Mouse (Mus musculus): Measurements from ENCODE around the gene Ptma. TPM values are rescaled to one million over a fixed set of nuclear protein-coding genes. Genes with fewer than 3 reads are reported as not detected.
"Not testable (repeated sequence)": the region's sequence is repeated elsewhere in the genome, so short reads cannot be mapped to it uniquely, and the experiment has no call there.

Gene Ptma
- polyA plus RNA-seq, 2 experiments = 2,429 to 3,055 TPM

- Histone ChIP-seq H3K4me2 (replicated peaks; ENCODE audit: low read depth, low read length, severe bottlenecking) (no peak overlapping the region), H3K9ac (ENCODE audit: low read depth, low read length, severe bottlenecking) (no peak overlapping the region), H3K4me1 (ENCODE audit: control insufficient read depth, insufficient read depth, low read length) (peaks cover 5% of the 10 kb centered on the region; the same call in 1 of the 2 replicates), H3K27ac (replicated peaks; ENCODE audit: low read depth, low read length) (peak overlapping the region; percentile 41), H3K9me3 (ENCODE audit: control insufficient read depth, low read length) (no peaks in the 10 kb centered on the region), H3K27me3 (ENCODE audit: control insufficient read depth, insufficient read depth, low read length) (no peaks in the 10 kb centered on the region), H3K4me3 (replicated peaks; ENCODE audit: low read length) (no peak overlapping the region), H3K36me3 (ENCODE audit: control insufficient read depth, insufficient read depth, low read length) (no peaks in the 10 kb centered on the region)
- no peak for DNase-seq (ENCODE audit: low spot score)
- WGBS = 47% methylated on average over 7 of the region's 7 CpGs
- TF ChIP-seq POLR2A (IDR thresholded peaks at IDR 0.05; ENCODE audit: borderline replicate concordance, extremely low read depth, insufficient read depth, insufficient read length) = no peak
- no peak for ATAC-seq (ENCODE audit: low FRiP score, low read depth)
Measured at GRCm38 (mm10) chr1:86481468-86481867, 45.1 kb upstream of the Ptma start.

GRCm38 (mm10) chr1:86482288-86482687 is 44.2 kb upstream of the Ptma start:
- 81% methylated on average over 11 of the region's 11 CpGs for WGBS
- no peaks in the 10 kb centered on the region for H3K9me3 ChIP-seq (ENCODE audit: control insufficient read depth, low read length)
- no peak for TF ChIP-seq POLR2A (IDR thresholded peaks at IDR 0.05; ENCODE audit: borderline replicate concordance, extremely low read depth, insufficient read depth, insufficient read length)
- no peaks in the 10 kb centered on the region for H3K36me3 ChIP-seq (ENCODE audit: control insufficient read depth, insufficient read depth, low read length)
- DNase-seq (ENCODE audit: low spot score) (no peak), ATAC-seq (ENCODE audit: low FRiP score, low read depth) (no peak)
- H3K27me3 ChIP-seq (ENCODE audit: control insufficient read depth, insufficient read depth, low read length) = no peaks in the 10 kb centered on the region
- peaks cover 5% of the 10 kb centered on the region; the same call in 1 of the 2 replicates for H3K4me1 ChIP-seq (ENCODE audit: control insufficient read depth, insufficient read depth, low read length)
- H3K27ac ChIP-seq (replicated peaks; ENCODE audit: low read depth, low read length) = peak overlapping the region; percentile 52
- H3K4me3 ChIP-seq (replicated peaks; ENCODE audit: low read length) = no peak overlapping the region
- no peak overlapping the region for H3K9ac ChIP-seq (ENCODE audit: low read depth, low read length, severe bottlenecking)
- no peak overlapping the region for H3K4me2 ChIP-seq (replicated peaks; ENCODE audit: low read depth, low read length, severe bottlenecking)

GRCm38 (mm10) chr1:86482761-86483160 is 43.8 kb upstream of the Ptma start:
- no peaks in the 10 kb centered on the region for H3K36me3 ChIP-seq (ENCODE audit: control insufficient read depth, insufficient read depth, low read length)
- DNase-seq (ENCODE audit: low spot score) = peak; percentile 64
- H3K4me3 ChIP-seq (replicated peaks; ENCODE audit: low read length) = no peak overlapping the region
- H3K27ac ChIP-seq (replicated peaks; ENCODE audit: low read depth, low read length) = peak overlapping the region; percentile 52
- no peak overlapping the region for H3K9ac ChIP-seq (ENCODE audit: low read depth, low read length, severe bottlenecking)
- H3K9me3 ChIP-seq (ENCODE audit: control insufficient read depth, low read length) = no peaks in the 10 kb centered on the region
- 10% methylated on average over 1 of the region's 1 CpGs for WGBS
- no peak for TF ChIP-seq POLR2A (IDR thresholded peaks at IDR 0.05; ENCODE audit: borderline replicate concordance, extremely low read depth, insufficient read depth, insufficient read length)
- peaks cover 5% of the 10 kb centered on the region; the same call in 1 of the 2 replicates for H3K4me1 ChIP-seq (ENCODE audit: control insufficient read depth, insufficient read depth, low read length)
- ATAC-seq (ENCODE audit: low FRiP score, low read depth) = no peak
- no peak overlapping the region for H3K4me2 ChIP-seq (replicated peaks; ENCODE audit: low read depth, low read length, severe bottlenecking)
- no peaks in the 10 kb centered on the region for H3K27me3 ChIP-seq (ENCODE audit: control insufficient read depth, insufficient read depth, low read length)

- ATAC-seq (ENCODE audit: low FRiP score, low read depth) (no peak), DNase-seq (ENCODE audit: low spot score) (no peak)
- WGBS = 88% methylated on average over 1 of the region's 1 CpGs
- H3K36me3 ChIP-seq (ENCODE audit: control insufficient read depth, insufficient read depth, low read length) = no peaks in the 10 kb centered on the region
- no peak overlapping the region for H3K4me3 ChIP-seq (replicated peaks; ENCODE audit: low read length)
- H3K4me2 ChIP-seq (replicated peaks; ENCODE audit: low read depth, low read length, severe bottlenecking) = no peak overlapping the region
- no peak for TF ChIP-seq POLR2A (IDR thresholded peaks at IDR 0.05; ENCODE audit: borderline replicate concordance, extremely low read depth, insufficient read depth, insufficient read length)
- no peaks in the 10 kb centered on the region for H3K9me3 ChIP-seq (ENCODE audit: control insufficient read depth, low read length)
- no peak overlapping the region for H3K27ac ChIP-seq (replicated peaks; ENCODE audit: low read depth, low read length)
- no peaks in the 10 kb centered on the region for H3K27me3 ChIP-seq (ENCODE audit: control insufficient read depth, insufficient read depth, low read length)
- peaks cover 5% of the 10 kb centered on the region; the same call in 1 of the 2 replicates for H3K4me1 ChIP-seq (ENCODE audit: control insufficient read depth, insufficient read depth, low read length)
- no peak overlapping the region for H3K9ac ChIP-seq (ENCODE audit: low read depth, low read length, severe bottlenecking)
Measured at GRCm38 (mm10) chr1:86485346-86485745, 41.2 kb upstream of the Ptma start.

GRCm38 (mm10) chr1:86485858-86486257 is 40.7 kb upstream of the Ptma start:
- H3K4me1 ChIP-seq (ENCODE audit: control insufficient read depth, insufficient read depth, low read length); H3K9ac ChIP-seq (ENCODE audit: low read depth, low read length, severe bottlenecking); H3K9me3 ChIP-seq (ENCODE audit: control insufficient read depth, low read length); ATAC-seq (ENCODE audit: low FRiP score, low read depth); H3K36me3 ChIP-seq (ENCODE audit: control insufficient read depth, insufficient read depth, low read length); H3K4me3 ChIP-seq (replicated peaks; ENCODE audit: low read length); H3K27ac ChIP-seq (replicated peaks; ENCODE audit: low read depth, low read length); H3K4me2 ChIP-seq (replicated peaks; ENCODE audit: low read depth, low read length, severe bottlenecking); DNase-seq (ENCODE audit: low spot score); H3K27me3 ChIP-seq (ENCODE audit: control insufficient read depth, insufficient read depth, low read length): not testable (repeated sequence)
- WGBS = 95% methylated on average over 6 of the region's 6 CpGs
